Mouse (Mus musculus): ENCODE results near the gene Lgals1. TPM values are rescaled to one million over a fixed set of nuclear protein-coding genes. Genes with fewer than 3 reads are reported as not detected.
"Not testable (repeated sequence)": the region's sequence is repeated elsewhere in the genome, so short reads cannot be mapped to it uniquely, and the experiment has no call there.

Gene Lgals1
- total RNA-seq (2021) = 554 and 561 TPM in 2 replicates
- long read RNA-seq, experiment 1, transcript Lgals1-201 (4 exons, 800 nt) = major isoform, 365 of 412 reads
- long read RNA-seq, experiment 1, partial matches to known transcripts = 29 of 412 reads
- long read RNA-seq, experiment 1, other reads (novel, unspliced or antisense) = 16 of 412 reads
- long read RNA-seq, experiment 2, transcript Lgals1-201 (4 exons, 800 nt) = major isoform, 716 of 783 reads
- long read RNA-seq, experiment 2, partial matches to known transcripts = 52 of 783 reads
- long read RNA-seq, experiment 2, other reads (novel, unspliced or antisense) = 13 of 783 reads

DNA sequence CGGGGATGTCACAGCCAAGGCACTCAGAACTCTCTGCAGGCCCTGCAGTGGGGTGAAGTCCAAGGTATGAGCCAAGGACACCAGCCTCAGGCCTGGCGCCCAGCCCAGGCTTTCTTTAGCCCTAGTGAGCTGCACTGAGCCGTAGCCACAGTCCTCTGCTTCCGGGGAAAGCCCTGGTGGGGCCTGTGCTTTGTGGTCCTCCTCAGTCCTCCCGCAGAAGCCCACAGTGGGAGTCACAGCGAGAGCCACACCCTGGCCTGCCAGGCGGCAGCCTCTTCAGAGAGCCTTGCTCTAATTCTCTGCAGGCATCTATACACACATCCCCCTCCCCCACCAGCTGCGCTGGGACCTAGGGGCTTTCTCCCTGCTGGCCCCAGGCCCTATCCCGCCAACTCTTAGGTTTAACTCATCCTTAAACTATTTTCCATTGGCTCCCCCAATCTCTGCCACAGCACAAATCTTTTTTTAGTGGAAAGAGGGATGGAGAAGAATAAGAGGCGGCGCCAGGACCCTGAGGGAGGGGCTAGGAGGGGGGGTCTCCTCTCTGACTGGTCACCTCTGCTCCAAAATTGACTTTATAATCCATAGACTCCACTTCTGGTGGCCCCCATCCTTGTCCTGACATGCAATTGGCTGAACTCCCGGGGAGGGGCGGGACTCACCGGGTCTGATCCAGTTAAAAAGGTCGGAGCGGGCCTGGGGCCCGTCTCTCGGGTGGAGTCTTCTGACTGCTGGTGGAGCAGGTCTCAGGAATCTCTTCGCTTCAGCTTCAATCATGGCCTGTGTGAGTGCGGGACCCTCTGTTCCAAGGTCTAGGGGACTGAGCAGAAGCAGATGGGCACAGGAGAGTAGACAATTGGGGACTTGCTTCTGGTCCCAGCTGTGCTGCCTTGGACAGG lies at the start of gene Lgals1:
TSS of gene Lgals1 (plus strand) at position 705 of the 899 bp plus-strand sequence.
- peak; percentile 94 for DNase-seq

DNA sequence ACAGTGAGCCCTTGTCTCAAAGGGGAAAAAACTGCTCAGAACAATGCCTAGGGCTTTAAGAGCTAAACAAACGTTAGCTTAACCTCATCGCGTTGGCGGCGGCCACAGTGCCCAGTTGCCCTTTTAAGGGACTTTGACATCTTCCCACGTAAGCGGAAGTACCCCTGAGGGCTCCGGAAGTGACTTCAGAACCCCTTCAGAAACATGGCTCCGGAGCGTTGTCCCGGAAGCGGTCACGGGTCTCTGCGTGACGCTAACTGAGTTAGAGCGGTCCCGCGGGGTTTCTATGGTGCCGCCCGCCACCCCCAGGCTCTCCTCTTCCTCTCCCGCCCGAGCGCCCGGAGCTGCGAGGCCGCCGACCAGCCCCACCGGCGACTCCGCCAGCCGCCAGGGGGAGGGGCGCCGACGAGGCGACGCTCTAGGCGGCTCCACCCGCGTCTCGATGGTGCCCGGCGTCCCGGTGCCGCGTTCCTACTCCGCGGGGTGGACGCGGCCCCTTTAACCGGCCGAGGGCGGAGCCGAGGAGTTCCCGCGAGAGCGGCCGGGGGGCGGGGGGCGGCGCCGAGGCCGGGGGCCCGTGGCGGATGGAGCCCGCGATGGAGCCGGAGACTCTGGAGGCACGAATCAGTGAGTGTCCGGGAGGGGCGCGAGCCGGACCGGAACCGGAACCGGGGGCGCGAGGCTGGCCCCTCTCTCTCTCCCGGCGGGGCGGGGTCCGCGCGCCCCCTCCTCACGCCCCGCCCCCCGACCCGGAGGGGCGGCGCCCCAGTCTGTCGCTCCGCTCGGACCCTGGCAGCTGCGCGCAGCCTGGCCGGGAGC lies 49.3 kb upstream of the Lgals1 start, which contains the start of gene Gga1:
TSS of gene Gga1 (plus strand) at position 200 of the 819 bp plus-strand sequence.
- DNase-seq = peak; percentile 95

DNA sequence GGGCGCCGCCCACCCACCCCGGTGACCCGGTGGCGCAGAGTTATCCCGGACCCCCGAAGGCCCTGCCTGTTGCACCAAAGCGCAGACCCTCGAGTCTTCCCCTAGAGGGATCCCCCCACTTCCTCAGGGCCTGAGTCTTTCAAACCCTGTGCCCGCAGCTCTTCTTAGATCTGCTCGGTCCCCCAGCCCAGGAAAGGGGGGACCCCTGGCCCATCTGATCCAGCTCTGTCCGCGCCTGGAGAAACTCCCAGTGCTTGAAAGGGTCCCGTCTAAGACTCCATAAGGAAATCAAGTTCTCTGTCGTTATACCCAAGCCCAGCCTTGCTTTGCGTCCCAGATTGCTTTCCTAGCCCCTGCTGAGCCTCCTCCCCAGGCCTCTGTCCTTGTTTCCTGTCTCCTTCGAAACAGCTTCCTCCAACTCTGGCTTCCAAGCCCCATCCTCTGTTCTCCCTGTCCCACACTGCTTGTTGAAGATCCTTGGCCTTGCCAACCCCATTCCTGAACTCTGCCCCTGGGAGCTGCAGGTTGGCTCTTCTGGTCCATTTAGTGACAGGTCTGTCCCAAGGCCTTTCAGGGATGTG lies 48.6 kb upstream of the Lgals1 start:
- DNase-seq = peak; percentile 46

DNA sequence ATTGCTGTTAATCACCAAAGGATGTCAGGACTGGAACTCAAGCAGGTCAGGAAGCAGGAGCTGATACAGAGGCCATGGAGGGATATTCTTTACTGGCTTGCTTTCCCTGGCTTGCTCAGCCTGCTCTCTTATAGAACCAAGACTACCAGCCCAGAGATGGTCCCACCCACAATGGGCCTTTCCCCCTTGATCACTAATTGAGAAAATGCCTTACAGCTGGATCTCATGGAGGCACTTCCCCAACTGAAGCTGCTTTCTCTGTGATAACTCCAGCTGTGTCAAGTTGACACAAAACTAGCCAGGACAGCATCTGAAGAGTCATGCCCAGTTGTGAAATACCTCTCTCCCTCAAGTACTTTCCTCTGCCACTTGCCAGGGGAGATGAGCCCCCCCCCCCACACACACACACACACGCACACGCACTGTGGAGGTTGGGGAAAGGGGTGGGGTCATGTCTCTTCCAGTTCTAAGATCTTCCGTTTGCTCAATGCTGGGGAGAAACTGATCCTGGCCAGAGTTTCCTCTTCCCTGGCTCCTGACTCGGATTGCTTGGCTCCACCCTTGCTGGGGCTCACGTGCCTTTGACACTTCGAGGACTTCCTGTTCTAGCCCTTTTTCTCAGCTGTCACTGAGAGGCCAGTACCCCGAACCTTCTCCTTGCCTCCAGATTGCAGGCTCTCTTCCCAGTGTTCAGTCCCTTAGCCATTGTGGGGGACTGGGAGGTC lies 47.6 kb upstream of the Lgals1 start:
- DNase-seq = not testable (repeated sequence)

DNA sequence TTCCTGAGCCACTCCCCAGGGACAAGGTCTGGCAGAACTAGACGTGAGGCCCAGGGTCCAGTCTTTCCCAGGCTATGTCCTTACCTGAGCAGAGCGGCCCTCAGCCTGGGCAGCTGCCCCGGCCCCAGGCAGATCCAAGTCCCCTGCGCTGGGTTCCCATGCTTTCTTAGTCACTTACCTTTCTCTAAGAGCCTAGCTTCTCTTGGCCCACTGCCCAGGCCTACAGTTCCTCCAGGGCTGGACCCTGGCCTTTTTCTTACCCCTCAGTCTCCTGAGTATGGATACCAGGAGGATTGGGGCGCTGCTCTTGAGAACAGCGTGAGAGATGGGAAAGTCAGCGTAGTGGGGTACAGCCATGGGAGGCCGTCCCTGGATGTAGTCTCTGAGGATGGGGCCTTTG lies 46.1 kb upstream of the Lgals1 start:
- DNase-seq = no peak

DNA sequence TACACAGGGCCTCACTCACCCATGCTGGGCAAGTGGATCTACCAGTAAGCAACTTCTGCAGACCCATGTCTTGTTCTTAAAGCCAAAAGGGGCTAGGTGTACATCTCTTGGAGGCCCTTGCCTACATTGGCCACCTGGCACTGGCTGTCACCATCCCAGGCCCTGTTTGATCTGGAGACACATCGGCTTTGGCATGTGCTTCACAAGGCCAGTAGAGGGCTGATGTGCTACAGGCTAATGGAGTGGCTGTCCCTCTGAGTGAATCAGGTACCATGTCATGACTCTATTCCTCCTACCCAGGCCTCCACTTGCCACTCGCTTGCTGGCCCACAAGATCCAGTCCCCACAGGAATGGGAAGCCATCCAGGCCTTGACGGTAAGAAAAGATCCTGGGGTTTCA lies 44.7 kb upstream of the Lgals1 start:
- no peak for DNase-seq

DNA sequence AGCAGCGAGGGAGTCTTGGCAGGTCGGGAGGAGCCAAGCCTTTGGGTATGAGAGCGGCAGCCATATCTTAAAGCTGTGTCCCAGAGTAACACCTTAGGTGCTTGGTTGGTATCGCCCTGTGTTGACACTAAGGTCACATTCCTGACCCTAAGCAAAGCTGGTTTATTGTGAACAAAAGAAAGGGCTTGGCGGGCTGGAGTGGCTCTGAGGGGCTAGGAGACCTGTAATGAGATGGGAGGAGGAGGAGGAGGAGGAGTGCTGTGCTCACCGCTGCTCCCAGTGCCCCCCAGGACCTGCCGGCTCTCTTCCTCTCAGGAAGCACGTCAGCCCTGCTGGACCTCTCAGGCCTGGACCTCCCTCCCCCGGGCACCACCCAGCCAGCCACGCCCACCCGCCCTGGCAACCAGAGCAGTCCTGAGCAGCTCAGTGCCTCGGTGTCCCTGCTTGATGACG lies 37.1 kb upstream of the Lgals1 start:
- no peak for DNase-seq

DNA sequence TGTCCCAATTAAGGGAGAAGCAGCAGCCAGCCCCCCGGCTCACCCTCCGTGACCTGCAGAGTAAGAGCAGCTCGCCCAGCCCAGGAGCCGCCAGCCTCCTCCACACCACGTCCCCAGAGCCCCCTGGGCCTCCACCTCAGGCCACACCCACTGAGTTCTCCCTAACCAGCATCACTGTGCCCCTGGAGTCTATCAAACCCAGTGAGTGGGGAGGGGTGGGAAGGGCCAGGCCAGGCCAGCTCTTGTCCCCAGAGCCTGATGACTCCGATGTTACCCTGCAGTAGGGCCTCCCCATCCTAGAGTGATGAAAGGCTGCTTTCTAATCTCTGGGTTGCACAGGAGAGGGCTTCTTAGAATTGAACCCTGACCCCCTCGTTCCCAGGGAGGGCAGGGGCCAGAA lies 34.1 kb upstream of the Lgals1 start:
- no peak for DNase-seq

DNA sequence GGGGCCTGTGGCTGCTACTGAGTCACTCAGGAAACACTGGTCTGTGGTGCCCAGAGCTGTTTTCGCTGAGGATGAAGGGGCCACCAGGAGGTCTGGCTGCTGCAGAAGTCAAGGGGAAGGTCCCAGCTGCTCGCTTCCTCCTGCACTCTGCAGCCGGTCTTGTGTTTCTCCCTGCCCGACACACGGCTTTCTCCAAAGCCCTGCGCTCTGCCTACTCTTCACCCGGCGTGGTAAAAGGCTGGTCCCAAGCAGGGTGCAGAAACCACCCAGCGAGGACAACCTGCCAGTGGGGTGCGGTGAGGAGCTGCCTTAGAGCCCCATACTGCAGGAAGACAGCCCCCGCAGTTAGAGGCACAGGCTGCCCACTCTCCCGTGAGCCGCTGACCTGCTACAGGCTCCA lies 31.8 kb upstream of the Lgals1 start:
- DNase-seq = no peak

DNA sequence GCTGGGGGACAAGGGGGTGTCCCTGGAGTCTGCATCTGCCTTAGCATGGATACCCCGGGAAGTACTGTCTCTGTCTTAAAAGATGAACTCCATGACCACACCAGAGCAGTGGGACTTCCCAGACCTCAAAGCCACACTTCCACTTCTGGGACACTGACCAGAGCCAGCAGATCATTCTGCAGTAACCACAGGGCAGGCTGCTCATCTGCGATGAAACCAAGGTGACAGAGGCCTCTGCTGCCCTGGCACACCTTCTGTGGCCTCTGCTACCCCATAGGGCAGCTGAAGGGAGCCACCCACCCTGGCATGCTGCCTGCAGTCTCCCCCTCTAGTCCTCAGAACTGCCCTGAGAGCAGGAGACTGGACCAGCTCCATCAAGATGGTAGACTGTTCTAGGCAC lies 30.8 kb upstream of the Lgals1 start:
- no peak for DNase-seq

DNA sequence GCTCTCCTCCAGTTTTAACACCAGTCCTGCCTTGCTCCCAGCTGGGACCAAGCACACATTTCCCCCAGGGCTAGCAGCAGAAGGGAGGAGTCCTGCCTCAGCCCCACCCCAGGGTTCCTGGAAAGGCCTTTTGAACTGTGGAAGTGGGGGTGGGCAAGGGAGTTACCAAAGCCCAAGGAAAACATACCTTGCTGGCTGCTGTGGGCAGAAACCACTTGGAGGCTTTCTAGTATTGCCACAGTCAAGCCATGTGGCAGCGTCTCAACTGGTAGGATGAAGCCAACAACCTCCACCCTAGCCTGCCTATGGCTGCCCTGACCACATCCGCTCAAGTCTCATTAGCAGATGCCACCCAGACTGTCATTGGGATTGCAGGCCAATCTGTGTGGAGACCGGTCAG lies 30.4 kb upstream of the Lgals1 start:
- DNase-seq = no peak

DNA sequence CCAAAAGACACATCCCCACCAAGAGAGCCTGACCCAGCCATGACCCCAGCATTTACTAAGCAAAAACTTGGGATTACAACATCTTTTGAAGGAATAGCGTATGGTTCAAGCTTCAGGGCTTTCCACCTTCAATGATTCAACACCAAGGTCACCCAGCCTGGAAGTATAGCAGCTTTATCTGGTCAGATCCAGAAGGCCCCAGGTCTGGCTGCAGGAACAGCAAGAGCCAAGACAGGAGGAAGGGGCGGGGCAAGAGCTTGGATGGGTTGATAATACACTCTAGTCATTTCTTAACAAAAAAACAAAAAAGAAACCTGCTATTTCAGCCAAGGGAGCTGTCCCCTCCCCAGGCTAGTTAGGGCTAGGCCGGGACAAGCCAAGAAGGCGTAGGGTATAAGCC lies 29.0 kb upstream of the Lgals1 start:
- DNase-seq = no peak

DNA sequence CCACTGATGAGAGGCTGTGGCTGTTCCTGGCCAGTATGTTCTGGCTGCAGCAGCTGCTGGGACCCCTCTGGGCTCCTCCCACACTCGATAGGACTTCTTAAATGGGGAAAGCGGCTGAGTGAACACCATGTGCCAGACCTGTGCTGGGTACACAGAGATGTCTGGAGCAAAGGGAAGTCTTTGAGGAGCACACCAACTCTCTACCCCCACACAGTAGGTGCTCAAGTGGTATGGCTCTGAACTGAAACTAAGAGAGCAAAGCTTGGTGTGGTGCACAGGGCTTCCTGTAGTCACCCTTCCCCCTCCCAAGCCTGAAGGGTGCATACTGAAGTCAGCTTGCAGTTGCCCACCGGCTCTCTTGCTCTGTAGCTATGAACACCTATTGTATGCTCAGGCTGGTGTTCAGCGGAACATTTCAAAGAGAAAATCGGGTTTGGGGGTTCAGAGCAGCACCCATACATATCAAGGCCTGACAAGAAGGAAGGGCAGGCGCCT lies 28.0 kb upstream of the Lgals1 start:
- no peak for DNase-seq

DNA sequence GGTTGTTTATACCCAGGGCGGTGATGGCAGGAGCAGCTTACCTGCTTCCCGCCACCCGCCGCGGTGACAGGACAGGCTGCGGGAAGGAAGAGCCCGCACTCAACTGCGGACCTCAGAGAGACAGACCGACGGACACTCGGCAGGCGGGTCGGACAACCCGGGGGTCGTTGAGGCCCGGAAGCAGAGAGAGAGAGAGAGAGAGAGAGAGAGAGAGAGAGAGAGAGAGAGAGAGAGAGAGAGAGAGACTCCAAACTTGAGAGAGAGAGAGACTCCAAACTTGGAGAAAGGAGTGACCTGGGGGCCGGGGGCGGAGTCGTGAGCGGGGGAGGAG lies 27.2 kb upstream of the Lgals1 start, which contains the start of gene Gm49510:
TSS of gene Gm49510 (plus strand) at position 259 of the 331 bp plus-strand sequence.
- no peak for DNase-seq

DNA sequence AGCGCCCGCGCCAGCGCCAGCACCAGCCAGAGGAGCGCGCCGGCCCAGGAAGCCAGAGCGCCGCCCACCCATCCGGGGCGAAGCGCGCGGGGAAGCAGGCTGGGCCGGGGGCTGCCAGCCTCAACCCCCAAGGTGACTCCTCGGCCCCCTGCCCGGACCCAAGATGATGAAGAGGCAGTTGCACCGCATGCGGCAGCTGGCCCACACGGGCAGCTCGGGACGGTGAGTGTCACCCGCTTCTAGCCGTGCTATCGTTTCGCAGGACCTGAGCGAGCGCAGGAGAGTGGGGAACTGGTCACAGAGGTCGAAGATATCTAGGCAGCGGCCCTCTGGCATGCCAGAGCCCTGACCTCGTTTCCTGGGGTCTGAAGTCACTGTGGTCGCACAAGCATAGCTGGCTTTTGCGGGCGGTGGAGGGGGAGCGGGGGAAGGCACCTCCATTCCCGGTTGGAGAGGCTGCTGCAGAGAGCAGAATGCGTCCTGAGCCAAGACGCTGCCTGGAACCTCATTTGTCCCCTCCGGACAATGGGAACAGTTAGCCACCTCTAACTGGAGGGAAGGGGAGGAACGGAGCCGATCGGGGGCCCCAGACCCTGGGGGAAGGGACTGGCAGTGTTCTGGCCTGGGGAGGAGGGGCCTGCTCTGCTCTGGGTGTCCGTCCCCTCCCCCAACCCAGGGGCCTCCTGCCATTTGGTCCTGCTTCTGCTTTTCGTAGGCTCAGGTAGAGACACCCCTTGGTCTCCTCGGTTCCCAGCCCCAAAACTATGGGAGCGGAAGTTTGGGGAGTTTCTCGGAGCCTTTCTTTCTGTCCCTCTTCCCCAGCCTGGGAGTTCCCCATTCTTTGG lies 26.6 kb upstream of the Lgals1 start, which contains the start of gene Sh3bp1:
TSS of gene Sh3bp1 (plus strand) at position 29 of the 845 bp plus-strand sequence.
- peak; percentile 81 for DNase-seq

DNA sequence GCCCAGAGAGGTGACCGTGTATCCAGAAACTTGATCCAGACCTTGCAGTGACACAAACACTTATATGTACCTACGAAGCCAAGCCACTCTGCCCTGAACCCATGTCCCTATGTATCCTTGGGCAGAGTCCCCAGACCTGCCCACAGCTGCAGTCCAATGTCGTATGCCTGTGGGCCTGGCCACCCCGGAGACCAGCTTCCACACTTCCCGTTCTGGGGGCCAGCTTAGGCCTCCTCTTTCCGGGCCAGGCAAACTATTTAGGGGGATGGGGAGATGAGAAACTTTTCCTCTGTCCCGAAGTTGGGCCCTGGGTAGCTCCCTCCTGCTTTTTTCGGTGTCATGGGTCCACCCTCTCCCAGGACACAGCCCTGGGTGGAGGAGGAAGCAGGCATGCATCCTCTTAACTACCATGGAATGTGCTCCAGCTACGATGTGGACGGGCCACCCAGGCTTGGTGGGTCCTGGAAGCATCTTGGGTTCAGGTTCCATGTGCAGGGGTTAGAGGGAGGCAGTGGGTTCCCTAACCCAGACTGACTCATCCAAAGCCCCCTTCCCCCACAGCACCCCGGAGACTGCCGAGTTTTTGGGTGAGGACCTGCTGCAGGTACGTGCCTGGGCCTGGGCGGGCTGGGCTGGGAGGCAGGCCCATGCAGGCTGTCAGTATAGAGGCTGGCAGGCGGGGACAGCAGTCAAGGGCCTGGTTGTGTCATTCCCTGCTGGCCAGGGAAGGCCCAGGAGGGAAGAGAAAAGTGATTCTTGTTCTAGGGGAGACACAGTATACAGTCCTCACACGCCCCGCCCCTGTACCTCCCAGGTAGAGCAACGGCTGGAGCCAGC lies 25.7 kb upstream of the Lgals1 start:
- no peak for DNase-seq

DNA sequence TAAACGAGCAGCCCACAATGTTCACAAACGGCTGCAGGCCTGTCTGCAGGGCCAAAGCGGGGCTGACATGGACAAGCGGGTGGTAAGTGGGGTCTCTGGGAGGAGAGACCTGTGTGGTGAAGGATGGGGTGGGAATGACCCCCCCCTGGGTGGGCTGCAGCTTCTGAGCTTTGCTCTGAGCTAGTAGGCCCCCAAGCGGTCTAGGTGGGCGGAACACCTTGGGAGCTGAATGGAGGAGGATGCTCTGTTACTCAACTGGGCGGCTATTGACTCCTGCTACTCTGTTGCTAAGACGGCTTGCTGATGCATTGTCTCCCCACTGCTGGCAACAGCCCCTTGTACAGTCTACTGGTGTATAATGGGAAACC lies 25.1 kb upstream of the Lgals1 start:
- no peak for DNase-seq

DNA sequence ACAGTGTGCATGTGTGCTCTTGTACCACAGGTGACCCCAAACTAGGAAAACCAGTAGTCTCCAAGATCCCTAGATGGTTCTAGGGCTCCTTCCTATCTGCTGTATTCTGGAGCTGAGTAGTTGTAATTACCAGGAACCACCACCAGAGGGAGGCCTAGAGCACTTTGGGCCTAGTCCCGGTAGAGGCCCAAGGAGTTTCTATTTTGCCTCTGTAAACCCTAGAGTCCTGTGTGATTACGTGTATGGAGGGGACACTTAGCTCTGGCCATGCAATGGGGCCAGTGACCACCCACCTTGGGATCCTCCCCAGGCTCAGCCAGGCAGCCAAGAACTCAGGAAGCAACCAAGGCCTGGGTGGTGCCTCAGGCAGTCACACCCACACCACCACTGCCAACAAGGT lies 23.3 kb upstream of the Lgals1 start:
- peak; percentile 90 for DNase-seq

DNA sequence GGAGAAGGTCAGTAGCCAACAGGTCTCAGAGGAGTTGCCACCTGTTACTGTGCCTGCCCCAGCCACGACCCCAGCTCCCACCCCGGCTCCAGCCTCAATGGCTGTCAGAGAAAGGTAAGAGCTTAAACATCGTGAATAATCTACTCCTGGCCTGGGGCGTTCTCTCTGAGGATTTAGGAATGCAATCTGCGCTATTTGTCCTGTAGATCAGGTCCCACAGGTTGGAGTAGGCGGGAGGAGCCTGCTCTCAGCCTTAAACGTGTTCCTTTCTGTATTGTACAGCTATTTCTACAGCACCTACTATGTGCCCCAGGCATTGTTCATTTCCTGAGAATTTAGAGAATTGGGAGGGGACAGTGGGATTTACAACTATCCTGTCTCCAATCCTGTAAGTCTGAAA lies 18.1 kb upstream of the Lgals1 start:
- DNase-seq = no peak
